Mouse (Mus musculus): ENCODE results near the gene Mrpl45.
"Not testable (repeated sequence)": the region's sequence is repeated elsewhere in the genome, so short reads cannot be mapped to it uniquely, and the experiment has no call there.

Mrpl45 gene

DNA sequence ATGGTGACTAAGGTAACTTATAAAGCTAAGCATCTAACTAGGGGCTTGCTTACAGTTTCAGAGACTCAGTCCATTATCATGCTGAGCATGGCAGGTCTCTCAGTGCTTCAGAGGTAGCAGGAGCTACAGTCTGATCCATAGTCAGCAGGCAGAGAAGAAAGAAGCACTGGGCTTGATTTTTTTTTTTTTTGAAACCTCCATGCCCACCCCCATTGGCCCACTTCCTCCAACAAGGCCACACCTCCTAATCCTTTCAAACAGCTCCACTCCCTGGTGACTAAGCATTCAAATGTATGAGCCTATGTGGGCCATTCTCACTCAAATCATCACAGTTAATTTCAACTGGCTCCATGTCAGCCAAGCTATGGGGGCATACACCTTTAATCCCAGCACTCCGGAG lies 22.8 kb upstream of the Mrpl45 start:
- DNase-seq (ENCODE audit: extremely low spot score, low spot score): no peak

DNA sequence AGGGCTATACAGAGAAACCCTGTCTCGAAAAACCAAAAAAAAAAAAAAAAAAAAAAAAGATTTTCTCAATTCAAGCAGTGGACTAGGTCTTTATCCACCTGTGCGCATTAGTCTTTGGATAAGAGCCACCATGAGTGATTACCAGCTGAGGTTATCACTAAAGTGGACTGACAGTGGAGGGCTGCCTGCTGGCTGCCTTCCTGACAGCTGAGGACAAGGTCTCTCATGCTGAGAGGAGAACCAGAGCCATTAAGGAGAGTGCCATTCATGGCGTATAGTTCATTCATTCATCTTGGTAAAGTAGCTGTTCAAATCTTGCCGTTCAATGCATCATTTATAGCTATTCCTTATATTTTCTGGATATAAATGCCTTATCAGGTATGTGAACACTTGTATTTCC lies 19.0 kb upstream of the Mrpl45 start:
- no peak for DNase-seq (ENCODE audit: extremely low spot score, low spot score)

DNA sequence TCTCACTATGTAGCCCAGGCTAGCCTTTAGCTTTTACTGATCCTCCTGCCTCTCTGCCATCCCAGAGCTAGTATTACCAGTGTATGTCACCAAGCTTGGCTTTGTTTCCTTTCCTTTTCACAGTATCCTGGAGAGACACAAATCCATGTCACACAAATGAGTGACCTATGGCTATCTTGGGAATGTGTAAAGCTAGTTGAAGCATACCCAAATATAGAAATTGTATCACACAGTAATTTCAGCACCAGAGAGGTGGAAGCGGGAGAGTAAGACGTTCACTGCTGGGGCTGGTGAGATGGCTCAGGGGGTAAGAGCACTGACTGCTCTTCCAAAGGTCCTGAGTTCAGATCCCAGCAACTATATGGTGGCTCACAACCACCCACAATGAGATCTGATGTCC lies 15.6 kb upstream of the Mrpl45 start:
- no peak for DNase-seq (ENCODE audit: extremely low spot score, low spot score)

DNA sequence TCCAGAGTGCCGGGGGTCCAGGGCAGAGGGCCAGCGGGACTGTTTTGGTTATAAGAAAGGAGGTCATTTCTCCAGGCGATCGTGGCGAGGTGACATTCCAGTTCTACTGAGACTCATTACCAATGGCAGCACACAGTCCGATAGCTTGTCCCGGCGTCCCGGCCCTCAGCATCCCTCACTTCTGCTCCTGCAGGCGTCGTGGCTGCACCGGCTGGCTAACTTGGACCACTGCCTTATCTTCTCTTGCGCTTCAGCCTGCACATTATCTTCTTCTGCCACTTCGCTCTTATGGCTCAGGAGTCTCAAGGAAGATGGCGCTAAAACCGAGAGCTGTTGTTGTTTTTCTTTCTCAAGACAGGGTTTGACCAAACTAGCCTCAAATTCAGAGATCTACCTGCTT lies 14.1 kb upstream of the Mrpl45 start:
- DNase-seq (ENCODE audit: extremely low spot score, low spot score): no peak

DNA sequence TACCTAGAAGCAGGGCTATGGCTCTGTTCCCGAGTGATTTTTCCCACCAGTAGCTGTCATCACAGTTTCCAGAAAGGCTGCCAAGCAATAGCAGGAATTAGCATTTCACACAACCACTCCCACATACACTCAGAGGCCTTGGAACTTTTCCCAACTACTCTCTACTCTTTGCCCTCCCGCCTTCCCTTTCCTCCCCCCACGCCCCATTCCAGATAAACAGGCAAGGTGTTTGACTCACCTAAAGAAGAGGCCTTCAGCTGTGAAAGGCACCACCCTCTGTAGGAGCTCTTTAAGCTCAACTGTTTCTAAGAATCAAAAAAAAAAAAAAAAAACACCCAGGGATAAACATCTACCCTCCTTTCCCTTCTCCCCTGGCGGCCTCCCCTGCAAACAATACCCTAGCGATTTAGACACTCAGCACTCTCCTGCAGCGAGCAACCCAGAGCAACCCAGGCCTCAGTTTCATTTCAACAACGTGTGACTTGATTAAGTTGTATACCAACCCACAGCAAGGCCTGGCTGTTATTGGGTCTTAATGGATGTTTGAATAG lies 13.2 kb upstream of the Mrpl45 start:
- no peak for DNase-seq (ENCODE audit: extremely low spot score, low spot score)

DNA sequence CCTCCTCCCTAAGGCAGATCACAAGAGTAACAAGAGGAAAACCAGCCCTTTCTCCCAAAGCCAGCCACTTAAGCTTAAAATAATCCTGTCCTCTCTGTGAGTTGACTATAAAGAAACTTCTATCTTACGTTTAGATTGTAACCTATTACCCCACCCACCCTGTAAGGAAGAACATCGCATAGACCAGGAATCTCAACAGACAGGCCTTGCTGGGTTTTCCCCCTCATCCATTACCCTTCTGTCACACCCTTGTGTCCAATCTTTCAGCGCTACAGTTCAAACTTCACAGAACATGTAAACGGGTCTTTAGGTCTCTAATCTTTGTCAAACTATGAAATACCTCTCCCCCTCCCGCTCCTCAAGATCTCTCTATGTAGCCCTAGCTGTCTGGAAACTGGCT lies 10.9 kb upstream of the Mrpl45 start:
- DNase-seq (ENCODE audit: extremely low spot score, low spot score): no peak

DNA sequence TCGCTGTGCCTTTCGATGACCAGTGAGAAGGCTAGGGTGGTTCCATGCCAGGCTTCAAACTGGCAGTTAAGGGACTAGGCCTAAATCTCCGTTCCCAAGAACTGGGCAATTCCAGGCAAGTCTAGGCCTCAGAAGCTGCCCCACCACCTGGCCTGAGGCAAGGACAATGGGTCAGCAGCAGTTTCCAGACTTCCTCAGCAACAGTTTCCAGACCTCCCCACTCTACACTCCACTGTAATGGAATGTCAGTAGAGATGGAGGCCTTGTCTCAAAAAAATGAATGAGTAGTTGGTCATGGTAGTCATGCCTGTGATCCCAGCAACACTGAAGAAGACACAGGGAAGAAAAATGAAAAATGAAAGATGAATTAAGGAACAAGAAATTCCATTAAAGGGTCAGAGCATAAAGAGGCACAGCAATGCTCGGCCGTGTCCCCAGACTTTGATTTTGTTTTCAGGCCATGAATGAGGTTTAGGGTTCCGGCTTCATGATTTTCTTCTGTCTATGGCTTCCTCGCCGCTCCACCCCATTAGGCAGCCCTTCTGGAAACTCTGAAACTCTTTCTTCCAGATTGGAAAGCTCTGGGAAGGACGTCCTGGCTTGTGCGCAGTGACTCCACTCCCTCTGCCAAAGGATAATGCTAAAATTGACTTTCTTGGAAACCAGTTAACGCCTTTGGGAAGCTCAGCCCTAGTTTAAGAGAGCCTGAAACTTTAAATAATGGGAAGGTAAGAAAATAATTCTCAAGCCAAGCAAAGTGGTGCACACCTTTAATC lies 8.0 kb upstream of the Mrpl45 start:
- DNase-seq (ENCODE audit: extremely low spot score, low spot score): no peak

DNA sequence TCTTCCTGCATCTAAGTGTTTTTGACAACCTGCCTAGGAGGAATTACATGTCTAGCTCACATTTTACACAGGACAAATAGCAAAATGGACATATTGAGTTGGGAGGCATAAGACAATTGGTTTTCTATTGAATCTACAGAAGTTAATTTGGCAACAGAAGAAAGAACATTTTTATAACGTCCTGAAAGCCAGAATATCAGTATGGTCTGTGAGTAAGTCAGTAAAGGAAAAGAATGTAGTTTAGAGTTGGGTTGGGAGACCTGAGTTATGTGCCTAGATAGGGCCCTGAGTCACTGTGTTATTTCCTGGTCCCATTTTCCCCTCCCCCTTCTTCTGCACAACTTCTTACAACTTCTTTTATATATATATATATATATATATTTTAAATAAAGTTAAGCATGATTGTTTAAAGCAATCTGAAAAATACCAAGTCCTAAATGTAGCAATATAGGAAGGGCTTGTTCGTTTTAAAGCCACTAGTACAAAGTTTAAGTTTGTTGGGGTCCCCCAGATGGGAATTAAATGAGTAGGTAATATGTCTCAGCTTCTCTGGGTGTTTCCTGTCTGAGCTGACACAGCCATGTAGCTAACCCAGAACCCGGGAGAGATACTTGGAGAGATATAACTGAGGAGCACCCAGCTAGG lies 6.6 kb upstream of the Mrpl45 start:
- DNase-seq (ENCODE audit: extremely low spot score, low spot score): no peak

DNA sequence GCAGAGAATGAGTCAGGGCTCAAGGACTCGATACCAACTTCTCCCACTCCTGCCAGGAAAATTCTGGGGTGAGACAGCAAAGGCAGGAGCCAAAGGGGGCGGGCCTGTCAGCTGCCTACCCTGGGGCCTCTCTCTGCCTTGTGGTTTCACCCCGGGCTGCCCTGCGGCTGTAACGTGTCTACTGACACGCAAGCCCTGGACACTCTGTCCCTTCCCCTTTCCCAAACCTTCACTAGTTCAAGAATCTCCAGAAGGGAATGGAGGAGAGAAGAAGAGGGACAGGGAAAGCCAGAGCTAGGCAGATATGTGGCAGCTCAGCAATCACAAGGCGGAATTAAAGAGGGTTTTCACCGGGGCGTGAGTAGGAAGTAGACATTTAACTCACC lies 6.1 kb upstream of the Mrpl45 start:
- peak; percentile 47 for DNase-seq (ENCODE audit: extremely low spot score, low spot score)

DNA sequence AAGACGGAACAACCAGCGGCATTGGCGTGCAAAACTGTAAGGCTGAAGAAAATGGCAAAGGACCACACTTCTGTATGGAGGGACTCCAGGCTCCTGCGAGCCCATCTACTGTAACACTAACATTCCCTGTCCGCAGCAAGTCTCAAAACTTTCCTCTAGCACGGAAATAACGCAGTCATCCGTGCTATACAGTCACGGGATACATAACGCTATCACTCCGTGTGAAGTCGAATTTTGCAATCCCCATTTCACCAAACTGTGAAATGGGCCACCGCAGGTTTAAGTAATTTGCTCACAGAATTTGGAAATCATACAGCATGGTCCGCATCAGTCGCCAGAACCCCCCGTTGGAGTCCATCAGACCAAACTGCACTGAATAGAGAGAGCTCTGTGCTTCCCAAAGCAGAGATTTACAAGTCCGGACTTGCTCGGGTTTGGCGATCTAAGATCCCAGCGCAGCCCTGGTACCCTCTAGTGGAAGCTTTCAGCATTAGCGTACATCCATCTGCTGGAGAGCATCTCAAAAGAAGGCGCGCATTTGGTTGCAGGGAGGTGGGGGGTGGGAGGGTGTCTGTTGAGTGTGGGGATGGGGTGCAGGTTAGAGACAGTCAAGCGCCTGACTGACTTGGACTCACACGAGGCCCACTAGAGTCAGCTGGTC lies 5.5 kb upstream of the Mrpl45 start:
- peak; percentile 75 for DNase-seq (ENCODE audit: extremely low spot score, low spot score)

DNA sequence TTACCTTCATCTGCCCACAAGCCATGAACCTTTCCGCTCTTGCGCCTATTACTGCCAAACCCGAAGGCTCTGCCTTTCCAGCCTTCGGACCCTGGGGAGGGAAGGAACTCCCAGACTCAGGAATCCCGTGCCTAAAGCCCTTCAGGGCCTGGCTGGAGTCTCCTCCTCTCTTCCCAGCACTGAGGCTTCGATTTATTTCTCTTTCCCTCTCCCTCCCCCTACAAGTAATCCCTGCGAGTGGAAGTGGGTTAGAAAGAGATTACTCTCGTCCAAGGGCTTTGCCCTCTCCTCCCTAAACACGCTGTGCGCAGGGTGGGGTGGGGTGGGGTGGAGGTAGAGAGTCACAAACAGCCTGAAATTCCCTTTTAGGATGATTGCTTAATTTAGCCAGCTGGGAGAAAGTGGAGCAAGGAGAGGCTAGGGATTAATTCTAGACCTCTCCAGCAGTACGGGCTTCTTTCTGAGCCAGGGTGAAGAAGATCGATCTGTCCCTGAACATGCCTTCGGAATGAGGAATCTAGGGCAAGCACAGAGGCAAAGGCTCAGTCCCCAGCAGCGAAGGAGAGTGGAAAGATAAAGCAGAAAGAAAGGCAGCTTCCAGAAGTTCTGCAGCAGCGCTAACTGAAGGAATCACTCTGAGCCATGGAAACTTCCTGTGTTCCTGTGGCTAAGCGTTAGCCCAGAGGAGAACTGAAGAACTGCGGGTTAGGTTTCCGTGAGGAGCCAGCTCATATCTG lies 4.5 kb upstream of the Mrpl45 start:
- DNase-seq (ENCODE audit: extremely low spot score, low spot score): peak; percentile 55

DNA sequence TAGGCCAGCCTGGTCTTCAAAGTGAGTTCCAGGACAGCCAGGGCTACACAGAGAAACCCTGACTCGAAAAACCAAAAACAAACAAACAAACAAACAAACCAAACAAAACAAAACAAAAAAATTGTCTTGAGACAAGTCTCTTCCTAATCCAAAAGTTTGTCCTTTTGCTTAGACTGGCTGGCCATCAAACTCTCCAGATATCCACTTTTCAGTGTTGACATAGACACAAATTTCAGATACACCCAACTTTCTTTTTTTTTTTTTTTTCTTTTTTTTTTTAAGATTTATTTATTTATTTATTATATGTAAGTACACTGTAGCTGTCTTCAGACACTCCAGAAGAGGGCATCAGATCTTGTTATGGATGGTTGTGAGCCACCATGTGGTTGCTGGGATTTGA lies 2.6 kb upstream of the Mrpl45 start:
- not testable (repeated sequence) for DNase-seq (ENCODE audit: extremely low spot score, low spot score)

DNA sequence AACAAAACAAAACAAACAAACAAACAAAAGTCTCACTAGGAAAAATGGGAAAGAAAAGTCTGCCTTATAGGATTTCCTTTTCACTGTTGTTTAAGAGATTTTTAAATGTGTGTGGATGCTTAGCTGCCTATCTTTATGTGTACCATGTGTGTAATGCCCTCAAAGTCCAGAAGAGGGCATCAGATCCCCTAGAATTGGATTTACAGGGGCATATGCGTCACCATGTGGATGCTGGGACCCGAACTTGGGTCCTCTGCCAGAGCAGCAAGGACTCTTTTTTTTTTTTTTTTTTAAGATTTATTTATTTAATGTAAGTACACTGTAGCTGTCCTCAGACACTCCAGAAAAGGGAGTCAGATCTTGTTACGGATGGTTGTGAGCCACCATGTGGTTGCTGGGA lies 1.4 kb upstream of the Mrpl45 start:
- DNase-seq (ENCODE audit: extremely low spot score, low spot score): no peak

DNA sequence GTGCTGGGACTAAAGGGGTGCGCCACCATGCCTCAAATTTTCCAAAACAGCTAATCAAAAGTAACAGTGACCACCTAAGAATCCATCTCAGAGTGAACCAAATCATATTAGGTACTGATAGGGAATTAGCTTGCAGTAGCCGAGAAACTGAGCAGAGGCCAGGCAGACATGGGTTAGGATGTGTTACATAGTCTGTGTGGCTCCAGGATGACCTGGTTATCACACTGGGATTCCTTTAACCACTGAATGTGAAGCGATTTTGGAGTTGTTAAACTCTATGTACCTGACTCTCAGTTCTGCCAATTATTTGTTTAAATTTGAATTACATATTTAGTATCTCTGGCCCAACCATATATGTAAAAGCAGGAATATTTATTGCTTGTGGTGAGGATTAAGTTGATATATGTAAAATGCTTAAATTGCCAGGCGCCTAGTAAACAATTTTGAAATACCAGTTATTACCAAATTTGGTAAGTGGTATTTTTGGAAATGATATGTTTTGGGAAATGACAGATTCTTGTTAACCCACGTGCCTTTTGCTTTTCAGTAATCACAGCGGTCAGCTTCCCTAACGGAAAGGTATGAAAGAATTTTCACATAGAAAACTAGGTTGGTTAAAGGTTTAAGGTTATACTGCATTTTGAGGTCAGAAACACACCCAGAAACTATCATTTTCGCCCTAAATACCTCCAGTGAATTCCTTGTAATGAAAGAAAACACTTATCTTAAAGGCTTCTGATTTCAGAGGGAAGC lies 589 bp upstream of the Mrpl45 start:
- DNase-seq (ENCODE audit: extremely low spot score, low spot score): no peak

DNA sequence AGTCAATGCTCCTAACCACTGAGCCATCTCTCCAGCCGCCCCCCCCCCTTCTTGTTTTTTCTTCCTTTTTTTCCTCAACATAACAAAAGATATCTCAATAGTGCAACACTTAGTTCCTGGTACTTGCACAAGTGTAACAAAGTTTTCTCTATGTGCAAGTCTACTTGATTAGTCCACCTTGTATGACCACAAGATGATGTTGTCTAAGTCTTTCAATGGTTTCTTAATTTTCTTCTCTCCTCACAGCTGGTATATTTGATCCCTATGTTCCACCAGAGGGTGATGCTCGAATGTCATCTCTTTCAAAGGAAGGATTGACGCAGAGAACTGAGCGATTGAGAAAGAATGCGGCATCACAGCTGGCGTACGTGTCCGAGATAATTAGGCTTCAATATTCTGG lies 5.7 kb downstream of the Mrpl45 start:
- DNase-seq (ENCODE audit: extremely low spot score, low spot score): no peak

DNA sequence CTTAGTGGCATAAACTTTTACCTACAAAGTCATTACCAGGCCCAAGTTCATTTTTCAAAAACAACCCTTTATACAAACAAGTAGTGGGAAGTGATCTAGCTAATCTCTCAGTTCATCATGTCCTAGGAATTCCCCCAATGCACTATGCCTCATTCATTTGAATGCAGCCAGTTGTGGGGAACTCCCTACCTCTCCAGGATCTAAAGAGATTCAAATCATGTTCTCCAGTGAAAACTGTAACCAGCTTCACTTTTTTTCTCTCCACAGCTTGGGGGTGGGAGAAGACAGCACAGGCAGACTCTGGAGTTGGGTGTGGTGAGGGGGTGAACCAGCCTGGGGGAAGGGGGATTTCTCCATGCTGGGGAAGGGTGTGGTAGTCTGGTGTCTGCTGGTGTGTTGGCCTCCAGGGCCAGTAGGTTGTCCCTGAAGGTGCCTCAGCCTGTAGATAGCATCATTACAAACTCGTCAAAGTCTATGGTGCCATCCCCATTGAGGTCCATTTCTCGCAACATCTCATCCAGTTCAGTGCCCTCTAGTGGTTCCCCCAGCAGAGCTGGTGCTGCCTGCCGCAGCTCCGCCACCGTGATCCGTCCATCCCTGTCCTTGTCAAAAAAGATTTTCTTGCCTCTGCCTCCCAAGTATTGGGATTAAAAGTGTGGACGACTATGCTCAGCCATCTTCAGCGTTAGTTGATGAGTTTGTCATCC lies 6.5 kb downstream of the Mrpl45 start:
- DNase-seq (ENCODE audit: extremely low spot score, low spot score): not testable (repeated sequence)

DNA sequence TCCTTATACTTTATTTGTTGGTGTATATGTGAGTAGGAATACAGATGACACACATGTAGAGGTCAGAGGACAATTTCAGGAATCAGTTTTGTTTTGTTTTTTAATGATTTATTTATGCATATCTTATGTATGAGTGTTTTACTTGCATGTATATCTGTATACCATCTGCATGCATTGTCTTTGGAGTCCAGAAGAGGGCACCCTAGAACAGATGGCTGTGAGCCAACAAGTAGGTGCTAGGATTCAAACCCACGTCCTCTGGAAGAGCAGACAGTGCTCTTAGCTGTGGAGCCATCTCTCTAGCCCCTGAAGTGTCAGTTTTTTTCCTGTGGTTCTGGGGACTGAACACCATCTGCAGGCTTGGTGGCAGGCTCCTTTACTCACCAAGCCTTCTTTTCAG lies 9.7 kb downstream of the Mrpl45 start:
- no peak for DNase-seq (ENCODE audit: extremely low spot score, low spot score)

DNA sequence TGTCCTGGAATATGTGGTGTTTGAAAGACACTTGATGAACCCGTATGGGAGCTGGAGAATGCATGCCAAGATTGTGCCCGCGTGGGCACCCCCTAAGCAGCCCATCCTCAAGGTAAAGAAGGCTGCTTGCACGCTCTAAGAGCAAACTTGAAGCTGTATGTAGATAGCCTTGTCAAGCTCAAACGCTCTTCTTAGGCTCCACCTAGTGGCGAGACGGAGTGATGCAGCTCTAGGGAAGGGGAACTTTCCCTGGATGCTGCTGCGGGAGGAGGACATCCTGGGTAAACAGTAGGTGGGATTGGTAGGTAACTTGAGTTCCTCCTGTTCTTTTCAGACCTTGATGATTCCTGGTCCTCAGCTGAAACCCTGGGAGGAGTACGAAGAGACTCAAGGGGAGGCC lies 12.6 kb downstream of the Mrpl45 start:
- peak; percentile 71 for DNase-seq (ENCODE audit: extremely low spot score, low spot score)

DNA sequence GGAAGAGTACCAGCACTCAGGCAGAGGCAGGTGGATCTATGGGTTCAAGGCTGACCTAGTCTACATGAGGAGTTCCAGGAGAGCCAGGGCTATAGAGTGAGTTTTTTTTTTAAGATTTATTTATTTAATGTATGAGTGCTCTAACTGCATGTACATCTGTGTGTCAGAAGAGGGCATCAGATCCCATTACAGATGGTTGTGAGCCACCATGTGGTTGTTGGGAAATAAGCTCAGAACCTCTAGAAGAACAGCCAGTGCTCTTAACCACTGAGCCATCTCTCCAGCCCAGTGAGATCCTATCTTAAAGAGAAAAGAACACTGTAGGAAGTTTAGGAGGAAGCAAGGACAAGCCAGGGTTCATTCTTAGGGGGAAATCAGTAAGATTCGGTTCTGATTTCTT lies 14.8 kb downstream of the Mrpl45 start:
- no peak for DNase-seq (ENCODE audit: extremely low spot score, low spot score)

All from neural tube, embryonic 10.5 days (tissue).